Mouse (Mus musculus): ENCODE measurements around the gene Atp5e.

Atp5e gene

DNA sequence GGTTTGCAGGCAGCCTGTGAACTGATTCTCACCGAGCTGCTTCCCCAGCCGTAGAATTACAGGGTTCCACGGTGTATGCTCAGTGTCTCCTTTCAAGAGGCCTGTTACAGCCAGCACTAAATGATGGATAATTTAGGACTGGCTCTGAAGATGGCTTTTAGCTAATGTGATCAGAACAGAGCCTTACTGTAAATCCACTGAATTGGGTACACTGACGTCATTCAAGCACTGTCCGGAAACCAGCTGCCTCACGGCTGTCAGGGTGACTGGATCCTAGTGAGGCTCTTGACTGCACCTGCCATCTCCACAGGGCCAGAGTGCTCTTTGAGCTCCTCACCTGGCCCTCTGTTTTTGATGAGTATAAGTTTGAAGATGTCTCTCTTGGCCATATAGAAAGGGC lies 42.8 kb downstream of the Atp5e start:
- ATAC-seq (ENCODE audit: insufficient number of reproducible peaks, low FRiP score, low TSS enrichment) = no peak

DNA sequence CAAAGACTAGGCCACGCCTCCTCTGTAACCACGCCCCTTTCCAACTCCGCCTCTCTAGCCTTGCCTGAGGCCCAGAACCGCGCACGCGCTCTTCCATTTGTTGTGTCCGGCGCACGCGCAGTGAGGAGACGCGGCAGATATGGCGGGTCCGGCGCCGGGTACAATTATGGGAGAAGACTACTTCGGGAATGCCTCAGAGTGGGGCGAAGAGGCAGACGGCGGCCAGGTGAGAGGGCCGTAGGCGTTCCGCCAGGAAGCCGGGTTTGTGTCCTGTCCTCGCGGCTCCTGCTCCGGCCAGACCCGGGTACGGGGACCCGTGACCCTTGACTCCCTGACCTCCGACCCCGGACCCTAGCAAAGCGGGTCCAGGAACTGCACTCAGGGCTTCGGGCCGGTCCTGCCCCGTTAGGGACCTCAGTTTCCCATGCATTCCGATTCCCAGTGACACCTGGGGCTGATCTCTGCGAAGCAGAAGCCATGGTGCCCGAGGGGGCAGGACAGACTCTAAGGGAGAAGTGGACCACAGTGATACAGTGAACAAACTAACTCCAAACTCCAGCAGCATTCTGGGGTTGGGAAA lies 48.1 kb downstream of the Atp5e start, which contains the start of gene Nelfcd:
TSS of gene Nelfcd (plus strand) at position 74 of the 580 bp plus-strand sequence.
- peak; percentile 87 for ATAC-seq (ENCODE audit: insufficient number of reproducible peaks, low FRiP score, low TSS enrichment)

- no peak for ATAC-seq (ENCODE audit: insufficient number of reproducible peaks, low FRiP score, low TSS enrichment)
Measured at GRCm38 (mm10) chr2:174415001-174415730, 48.7 kb downstream of the Atp5e start.

GRCm38 (mm10) chr2:174413127-174413526 lies 50.8 kb downstream of the Atp5e start:
- no peak for ATAC-seq (ENCODE audit: insufficient number of reproducible peaks, low FRiP score, low TSS enrichment)
